Mouse (Mus musculus) frontal cortex, postnatal 10 days (tissue): ENCODE measurements around the gene Vmn1r200.

Experiments
- DNase-seq, 2 experiments: peaks; one replicate each; pipeline ENCODE4 v3.0.0; 2022; ENCODE audit warnings: low spot score in 2 of 2, mixed read lengths in 1 of 2

Gene Vmn1r200

GRCm38 (mm10) chr13:22390073-22390472 is at the start of gene Vmn1r200:
Gene Vmn1r200 (plus strand): TSS chr13:22390373.
- DNase-seq, result no peak

GRCm38 (mm10) chr13:22350064-22350463 is 40.1 kb upstream of the Vmn1r200 start, which contains the start of gene Vmn1r198:
Gene Vmn1r198 (plus strand): TSS chr13:22350364.
- no peak for DNase-seq

DNA sequence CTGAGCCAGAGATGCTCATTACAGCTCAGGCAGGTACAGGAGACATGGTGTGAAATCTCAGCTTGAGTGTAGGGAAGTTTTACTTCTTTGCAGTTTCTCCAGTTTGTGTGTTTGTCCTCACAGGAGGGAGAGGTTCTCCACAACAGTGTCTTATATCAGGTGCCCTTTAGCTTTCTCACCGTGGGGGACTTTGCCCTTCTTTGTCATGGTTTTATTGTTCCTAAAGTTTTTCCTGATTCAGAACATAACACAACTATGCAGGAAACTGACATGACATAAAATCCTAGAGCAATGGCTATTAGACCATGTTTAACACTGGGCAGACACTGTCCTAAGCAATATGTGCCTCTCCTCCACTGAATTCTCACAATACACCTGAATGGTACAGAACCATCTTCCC is 39.4 kb upstream of the Vmn1r200 start:
- no peak for DNase-seq

GRCm38 (mm10) chr13:22379518-22379917 is 10.7 kb upstream of the Vmn1r200 start, which contains the start of gene Vmn1r199:
Gene Vmn1r199 (plus strand): TSS chr13:22379818.
- DNase-seq, result no peak

GRCm38 (mm10) chr13:22381128-22381527 is 9.0 kb upstream of the Vmn1r200 start:
- DNase-seq, result peak in 1 of 2 experiments; percentile 25

DNA sequence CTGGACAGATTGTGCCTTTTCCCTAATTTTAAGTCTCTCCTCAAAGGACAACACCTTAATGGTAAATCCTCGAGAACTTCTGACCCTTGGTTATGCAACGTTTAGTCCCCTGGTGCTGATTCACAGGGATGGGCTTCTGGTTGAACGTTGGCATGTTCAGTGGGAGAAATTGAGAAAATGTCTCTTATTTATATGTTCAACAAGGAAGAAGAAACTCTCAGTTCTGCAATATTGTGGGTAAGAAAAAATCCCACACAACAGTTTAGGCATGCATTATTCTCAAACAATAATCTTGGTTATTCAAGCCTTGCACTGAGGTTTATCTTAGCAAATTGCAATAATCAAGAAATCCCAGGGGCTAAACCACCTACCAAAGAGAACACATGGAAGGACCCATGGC is 6.8 kb upstream of the Vmn1r200 start:
- DNase-seq, result no peak

DNA sequence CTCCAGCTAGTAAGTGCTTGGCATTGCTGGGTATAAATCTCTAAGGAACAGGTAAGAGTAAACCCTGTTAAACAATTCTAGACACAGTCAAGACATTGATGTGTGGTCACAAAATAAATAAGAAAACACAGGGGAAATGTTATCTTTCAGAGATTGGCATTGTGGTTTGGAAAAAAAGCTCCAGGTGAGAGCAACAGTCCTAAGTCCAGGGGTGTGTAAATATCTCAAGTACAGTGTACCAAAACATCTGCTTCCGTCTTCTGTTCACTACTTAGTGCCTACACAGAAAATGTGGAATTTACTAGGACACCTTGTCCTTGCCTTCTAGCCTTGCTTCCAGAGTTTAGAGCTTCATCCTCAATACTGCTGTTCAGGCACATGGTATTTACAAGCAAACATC is 3.1 kb upstream of the Vmn1r200 start:
- no peak for DNase-seq

DNA sequence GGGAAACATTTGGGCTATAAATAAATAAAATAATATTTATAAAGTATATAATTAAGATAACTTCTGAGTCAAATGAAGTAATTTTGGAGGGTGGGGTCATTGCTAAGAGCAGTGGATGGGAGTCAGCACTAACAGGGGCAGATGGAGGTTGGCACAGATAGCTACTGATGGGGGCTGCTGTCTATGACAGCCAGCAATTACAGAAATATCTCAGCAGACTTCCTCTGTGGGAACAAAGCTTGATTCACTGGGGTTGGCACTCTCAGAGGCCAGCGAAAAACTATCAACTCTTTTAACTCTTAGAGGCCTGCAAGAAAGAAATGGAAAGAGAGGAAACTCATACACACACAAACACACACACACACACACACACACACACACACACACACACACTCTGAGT is 12.8 kb downstream of the Vmn1r200 start:
- no peak for DNase-seq
